Mouse (Mus musculus): ENCODE results near the gene Pheta1.

DNA sequence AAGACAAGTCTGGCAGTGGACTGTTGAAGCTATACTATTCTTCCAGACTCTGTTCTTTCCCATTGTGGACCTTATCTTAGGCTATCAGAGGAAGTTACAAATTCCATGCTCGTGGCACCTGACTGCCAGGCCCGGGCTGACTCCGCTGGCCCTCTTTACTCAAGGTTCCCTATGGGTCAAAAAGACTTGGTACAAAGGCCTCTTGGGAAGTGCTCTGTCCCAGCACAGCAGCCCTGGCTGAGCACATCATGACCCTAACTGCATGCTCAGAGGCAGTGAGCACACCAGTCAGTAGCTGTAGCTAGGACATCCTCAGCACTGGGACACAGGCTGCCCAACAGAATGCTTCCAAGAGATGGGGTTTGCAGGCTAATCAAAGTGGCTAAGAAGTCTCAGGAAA, 28.1 kb upstream of the Pheta1 start:
- TF ChIP-seq POLR2A (IDR thresholded peaks at IDR 0.05; ENCODE audit: borderline replicate concordance, control insufficient read depth, low read depth, low read length) (no peak), CTCF (IDR thresholded peaks at IDR 0.05; ENCODE audit: control insufficient read depth, insufficient read depth, low read length) (no peak)

Data from bone marrow, adult 2 months (tissue).